Mouse (Mus musculus): ENCODE measurements around the gene A630001G21Rik. TPM values are rescaled to one million over a fixed set of nuclear protein-coding genes. Genes with fewer than 3 reads are reported as not detected.

The A630001G21Rik gene
- total and polyA plus RNA-seq, 3 experiments, result 15.4 to 24.0 TPM; not detected in 1

DNA sequence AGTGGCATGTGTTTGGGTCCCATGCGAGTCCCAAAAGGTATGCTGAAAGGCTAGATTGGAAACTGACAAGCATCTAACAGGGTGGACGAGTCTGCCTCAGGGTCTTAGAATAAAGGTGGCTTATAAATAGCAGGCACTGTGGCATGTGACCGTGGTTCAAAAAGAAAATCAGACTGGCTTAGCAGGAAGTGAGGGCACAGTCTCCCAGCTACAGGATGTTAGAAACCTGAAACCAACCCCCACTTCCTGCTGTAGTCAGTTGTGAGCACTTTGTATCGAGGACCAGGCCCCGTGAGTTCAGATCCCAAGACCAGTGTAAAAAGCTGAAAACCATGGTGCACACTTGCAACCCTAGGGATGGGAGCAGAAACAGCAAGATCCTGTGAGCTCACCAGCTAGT, 91.1 kb downstream of the A630001G21Rik start:
- Histone ChIP-seq H3K9me3 (replicated peaks; ENCODE audit: insufficient read depth, low read length) (no peaks in the 10 kb centered on the region), H3K36me3 (ENCODE audit: control insufficient read depth in 1 of 2, insufficient read depth in 2 of 2, low read length in 2 of 2) (peaks cover 0 to 4% of the 10 kb centered on the region in 2 experiments; a peak in 2 of 4 replicates), H3K9ac (ENCODE audit: control insufficient read depth, low read depth, low read length, poor library complexity, severe bottlenecking) (no peak overlapping the region), H3K27ac (ENCODE audit: control insufficient read depth, low read depth, low read length) (no peak overlapping the region), H3K27me3 (ENCODE audit: control insufficient read depth in 1 of 2, insufficient read depth in 2 of 2, low read length in 2 of 2) (no peaks in the 10 kb centered on the region), H3K4me1 (ENCODE audit: control insufficient read depth in 1 of 2, insufficient read depth in 2 of 2, low read length in 2 of 2) (peaks cover 0 to 4% of the 10 kb centered on the region in 2 experiments; a peak in 1 of 4 replicates), H3K79me2 (ENCODE audit: control insufficient read depth, insufficient read depth, low read length, poor library complexity) (no peaks in the 10 kb centered on the region), H3K4me3 (ENCODE audit: control insufficient read depth in 1 of 2, insufficient read depth in 1 of 2, low read depth in 2 of 2, low read length in 2 of 2) (no peak overlapping the region)
- no peak for DNase-seq (ENCODE audit: low read depth, low spot score)
- no peak for TF ChIP-seq USF2 (IDR thresholded peaks at IDR 0.05; ENCODE audit: borderline replicate concordance in 1 of 2, insufficient read depth in 1 of 2, low read depth in 1 of 2, low read length in 2 of 2)

DNA sequence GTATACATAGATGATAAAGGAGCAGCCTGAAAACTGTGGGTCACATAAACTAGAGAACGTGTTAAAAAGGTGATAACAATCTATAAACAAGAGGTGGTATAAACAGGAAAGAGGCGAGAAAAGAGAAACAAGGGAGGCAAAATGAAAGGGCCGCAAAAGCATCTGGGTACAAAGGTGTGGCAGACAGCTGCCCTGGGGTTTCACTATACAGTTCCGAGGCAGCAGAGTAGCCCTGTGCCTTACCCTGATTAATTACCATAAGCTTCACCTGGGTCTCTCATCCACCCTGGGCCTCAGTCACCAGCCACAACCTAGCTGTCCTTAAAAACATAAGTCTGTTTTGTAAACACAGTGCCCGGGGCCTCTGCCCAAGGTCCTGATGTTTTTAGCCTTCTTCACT, 91.8 kb downstream of the A630001G21Rik start:
- no peaks in the 10 kb centered on the region for H3K36me3 ChIP-seq (ENCODE audit: control insufficient read depth in 1 of 2, insufficient read depth in 2 of 2, low read length in 2 of 2)
- H3K9ac ChIP-seq (ENCODE audit: control insufficient read depth, low read depth, low read length, poor library complexity, severe bottlenecking), result no peak overlapping the region
- no peak overlapping the region for H3K4me3 ChIP-seq (ENCODE audit: control insufficient read depth in 1 of 2, insufficient read depth in 1 of 2, low read depth in 2 of 2, low read length in 2 of 2)
- TF ChIP-seq ELF1 (IDR thresholded peaks at IDR 0.05; ENCODE audit: low read depth, low read length), result no peak
- TF ChIP-seq ZNF384 (IDR thresholded peaks at IDR 0.05; ENCODE audit: low read depth, low read length), result no peak
- no peak overlapping the region for H3K27ac ChIP-seq (ENCODE audit: control insufficient read depth, low read depth, low read length)
- H3K9me3 ChIP-seq (replicated peaks; ENCODE audit: insufficient read depth, low read length), result no peaks in the 10 kb centered on the region
- H3K27me3 ChIP-seq (ENCODE audit: control insufficient read depth in 1 of 2, insufficient read depth in 2 of 2, low read length in 2 of 2), result no peaks in the 10 kb centered on the region
- no peak for DNase-seq (ENCODE audit: low read depth, low spot score)
- H3K4me1 ChIP-seq (ENCODE audit: control insufficient read depth in 1 of 2, insufficient read depth in 2 of 2, low read length in 2 of 2), result no peaks in the 10 kb centered on the region
- no peaks in the 10 kb centered on the region for H3K79me2 ChIP-seq (ENCODE audit: control insufficient read depth, insufficient read depth, low read length, poor library complexity)

DNA sequence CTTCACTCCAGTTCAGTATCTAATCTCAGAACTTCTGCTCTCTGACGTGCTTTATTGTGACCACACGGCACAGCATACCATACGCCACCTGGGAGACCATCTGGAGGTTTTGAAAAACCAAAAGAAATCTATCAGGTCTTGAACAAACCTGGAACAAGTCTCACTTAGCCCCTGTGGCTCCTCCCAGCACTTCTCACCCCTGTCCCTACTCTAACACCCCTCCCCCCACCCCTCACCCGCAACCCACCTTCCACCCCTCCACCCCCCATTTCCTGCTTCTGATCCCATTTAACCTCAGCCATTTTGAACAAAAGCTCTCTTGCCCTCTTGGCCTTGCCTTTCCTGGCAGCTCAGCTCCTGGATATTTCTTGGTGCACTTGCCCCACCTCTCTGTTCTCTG, 98.2 kb downstream of the A630001G21Rik start:
- Histone ChIP-seq H3K9me3 (replicated peaks; ENCODE audit: insufficient read depth, low read length) (no peaks in the 10 kb centered on the region), H3K36me3 (ENCODE audit: control insufficient read depth in 1 of 2, insufficient read depth in 2 of 2, low read length in 2 of 2) (peaks cover 0 to 4% of the 10 kb centered on the region in 2 experiments; a peak in 2 of 4 replicates), H3K79me2 (ENCODE audit: control insufficient read depth, insufficient read depth, low read length, poor library complexity) (no peaks in the 10 kb centered on the region), H3K4me3 (ENCODE audit: control insufficient read depth in 1 of 2, insufficient read depth in 1 of 2, low read depth in 2 of 2, low read length in 2 of 2) (no peak overlapping the region), H3K27me3 (ENCODE audit: control insufficient read depth in 1 of 2, insufficient read depth in 2 of 2, low read length in 2 of 2) (no peaks in the 10 kb centered on the region), H3K4me1 (ENCODE audit: control insufficient read depth in 1 of 2, insufficient read depth in 2 of 2, low read length in 2 of 2) (no peaks in the 10 kb centered on the region), H3K27ac (ENCODE audit: control insufficient read depth, low read depth, low read length) (no peak overlapping the region), H3K9ac (ENCODE audit: control insufficient read depth, low read depth, low read length, poor library complexity, severe bottlenecking) (no peak overlapping the region)
- DNase-seq (ENCODE audit: low read depth, low spot score), result no peak
- TF ChIP-seq POLR2AphosphoS5 (IDR thresholded peaks at IDR 0.05; ENCODE audit: borderline replicate concordance, low read depth, low read length) (no peak), MEF2A (IDR thresholded peaks at IDR 0.05; ENCODE audit: extremely low read depth, insufficient replicate concordance, low read depth, low read length, poor library complexity, severe bottlenecking) (no peak), USF2 (IDR thresholded peaks at IDR 0.05; ENCODE audit: borderline replicate concordance in 1 of 2, insufficient read depth in 1 of 2, low read depth in 1 of 2, low read length in 2 of 2) (no peak), MXI1 (IDR thresholded peaks at IDR 0.05; ENCODE audit: low read depth, low read length) (no peak), NRF1 (IDR thresholded peaks at IDR 0.05; ENCODE audit: insufficient read depth, low read depth, low read length, poor library complexity, severe bottlenecking) (no peak), CHD1 (IDR thresholded peaks at IDR 0.05; ENCODE audit: low read depth, low read length) (no peak), TCF12 (IDR thresholded peaks at IDR 0.05; ENCODE audit: low read depth, low read length) (no peak), E2F4 (IDR thresholded peaks at IDR 0.05; ENCODE audit: borderline replicate concordance, low read depth, low read length) (no peak), ZNF384 (IDR thresholded peaks at IDR 0.05; ENCODE audit: low read depth, low read length) (no peak), MYC (IDR thresholded peaks at IDR 0.05; ENCODE audit: low read depth, low read length) (no peak), POLR2AphosphoS2 (IDR thresholded peaks at IDR 0.05; ENCODE audit: low read length) (no peak)

Other genes with a start within 250 kb of the A630001G21Rik start
- gene G530012D18Rik, start 203.0 kb downstream of the A630001G21Rik start, total RNA-seq (2012; rRNA removed), result 0.88 and 2.0 TPM in 2 replicates
- 1 to 10 TPM in 1 of 2 experiments, not detected in 1; 6.4 TPM for gene G530012D18Rik, start 203.0 kb downstream of the A630001G21Rik start, polyA plus RNA-seq (2012; ENCODE audit: insufficient read depth in 1 of 2, insufficient read length in 2 of 2, low read depth in 1 of 2, low replicate concordance in 2 of 2, missing spikeins in 1 of 2)
- gene Sp110, start 179.8 kb downstream of the A630001G21Rik start, total RNA-seq (2012; rRNA removed), result 8.6 and 12.7 TPM in 2 replicates
- 10 to 100 TPM in 1 of 2 experiments, not detected in 1; 13.7 TPM for gene Sp110, start 179.8 kb downstream of the A630001G21Rik start, polyA plus RNA-seq (2012; ENCODE audit: insufficient read depth in 1 of 2, insufficient read length in 2 of 2, low read depth in 1 of 2, low replicate concordance in 2 of 2, missing spikeins in 1 of 2)
- 7.3 and 8.2 TPM in 2 replicates for gene Sp140, start 178.3 kb downstream of the A630001G21Rik start, total RNA-seq (2012; rRNA removed)
- gene Sp140, start 178.3 kb downstream of the A630001G21Rik start, polyA plus RNA-seq (2012; ENCODE audit: insufficient read depth in 1 of 2, insufficient read length in 2 of 2, low read depth in 1 of 2, low replicate concordance in 2 of 2, missing spikeins in 1 of 2), result 10 to 100 TPM in 1 of 2 experiments, not detected in 1; 16.5 TPM
- gene Sp100, start 128.7 kb downstream of the A630001G21Rik start, total RNA-seq (2012; rRNA removed), result 2.8 and 3.7 TPM in 2 replicates
- gene Sp100, start 128.7 kb downstream of the A630001G21Rik start, polyA plus RNA-seq (2012; ENCODE audit: insufficient read depth in 1 of 2, insufficient read length in 2 of 2, low read depth in 1 of 2, low replicate concordance in 2 of 2, missing spikeins in 1 of 2), result 1 to 10 TPM in 1 of 2 experiments, not detected in 1; 6.5 TPM
- 68.7 and 72.5 TPM in 2 replicates for gene Cab39, start 14.8 kb upstream of the A630001G21Rik start, total RNA-seq (2012; rRNA removed)
- 100 to 1,000 TPM in 1 of 2 experiments, 10 to 100 TPM in 1; 66.5 to 144 TPM for gene Cab39, start 14.8 kb upstream of the A630001G21Rik start, polyA plus RNA-seq (2012; ENCODE audit: insufficient read depth in 1 of 2, insufficient read length in 2 of 2, low read depth in 1 of 2, low replicate concordance in 2 of 2, missing spikeins in 1 of 2)
- gene Itm2c, start 115.6 kb upstream of the A630001G21Rik start, total RNA-seq (2012; rRNA removed), result 22.6 and 24.8 TPM in 2 replicates
- 10 to 100 TPM in 1 of 2 experiments, not detected in 1; 28.2 TPM for gene Itm2c, start 115.6 kb upstream of the A630001G21Rik start, polyA plus RNA-seq (2012; ENCODE audit: insufficient read depth in 1 of 2, insufficient read length in 2 of 2, low read depth in 1 of 2, low replicate concordance in 2 of 2, missing spikeins in 1 of 2)
- gene 4933407L21Rik, start 149.8 kb upstream of the A630001G21Rik start, total RNA-seq (2012; rRNA removed), result not detected in 2 replicates
- not detected for gene 4933407L21Rik, start 149.8 kb upstream of the A630001G21Rik start, polyA plus RNA-seq (2012; ENCODE audit: insufficient read depth in 1 of 2, insufficient read length in 2 of 2, low read depth in 1 of 2, low replicate concordance in 2 of 2, missing spikeins in 1 of 2)
- gene Gpr55, start 182.4 kb upstream of the A630001G21Rik start, total RNA-seq (2012; rRNA removed), result 0.04 TPM in 1 of 2 replicates, not detected in the other
- under 1 TPM in 1 of 2 experiments, not detected in 1; 0.01 TPM for gene Gpr55, start 182.4 kb upstream of the A630001G21Rik start, polyA plus RNA-seq (2012; ENCODE audit: insufficient read depth in 1 of 2, insufficient read length in 2 of 2, low read depth in 1 of 2, low replicate concordance in 2 of 2, missing spikeins in 1 of 2)
- gene Spata3, start 238.2 kb upstream of the A630001G21Rik start, total RNA-seq (2012; rRNA removed), result not detected in 2 replicates
- gene Spata3, start 238.2 kb upstream of the A630001G21Rik start, polyA plus RNA-seq (2012; ENCODE audit: insufficient read depth in 1 of 2, insufficient read length in 2 of 2, low read depth in 1 of 2, low replicate concordance in 2 of 2, missing spikeins in 1 of 2), result not detected

All from MEL (cell line).